In the genomic region with DNA sequence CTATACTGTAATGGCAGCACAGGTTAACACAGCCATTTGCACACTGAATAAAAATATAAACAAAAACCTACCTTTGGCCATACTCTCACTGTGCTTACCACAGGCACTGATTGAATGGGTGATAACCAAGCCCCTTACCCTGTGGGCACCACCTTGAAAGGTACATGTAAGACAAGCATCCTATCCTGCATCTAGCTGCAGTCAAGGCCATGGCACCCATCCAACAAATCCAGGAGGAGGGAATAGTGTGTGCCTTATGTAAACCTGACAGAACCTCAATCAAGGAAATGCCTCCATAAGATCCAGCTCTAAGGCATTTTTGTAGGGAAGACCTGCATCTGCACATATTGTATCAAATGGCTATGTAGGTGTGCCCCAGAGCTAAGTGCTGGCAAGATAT, we compare ENCODE assay signal across 19 mouse cellular contexts.
"Had no signal": no experiment of that assay in that cellular context is flagged by ENCODE, and none has a peak within 500 bp of the region (broad histone marks: within the 10 kb centered on the region; RNA-seq: fewer than 3 reads in every experiment).

No protein-coding gene starts in this region.

- H3K4me3 ChIP-seq: limb, embryonic 13.5 days; liver, embryonic 13.5 days; midbrain, embryonic 12.5 days; midbrain, embryonic 15.5 days; neural tube, embryonic 12.5 days; neural tube, embryonic 15.5 days had no signal

- H3K9me3 ChIP-seq: liver, embryonic 13.5 days; midbrain, embryonic 15.5 days; neural tube, embryonic 15.5 days had no signal

- DNase-seq: kidney, postnatal 14 days; kidney, postnatal 4 days; left cerebral cortex, postnatal 4 days; liver, embryonic 13.5 days; lung, adult 2 months; lung, postnatal 14 days; lung, postnatal 4 days; right cerebral cortex, adult 18-20 months; right cerebral cortex, postnatal 14 days; right cerebral cortex, postnatal 4 days; thymus, adult 2 months; thymus, postnatal 14 days; thymus, postnatal 4 days had no signal

- H3K27me3 ChIP-seq: limb, embryonic 13.5 days; liver, embryonic 13.5 days; midbrain, embryonic 12.5 days; midbrain, embryonic 15.5 days; neural tube, embryonic 12.5 days; neural tube, embryonic 15.5 days had no signal

- H3K27ac ChIP-seq: limb, embryonic 13.5 days; liver, embryonic 13.5 days; midbrain, embryonic 12.5 days; midbrain, embryonic 15.5 days; neural tube, embryonic 12.5 days; neural tube, embryonic 15.5 days; stomach, postnatal 0 days had no signal

- H3K9ac ChIP-seq: limb, embryonic 13.5 days; liver, embryonic 13.5 days; midbrain, embryonic 12.5 days; midbrain, embryonic 15.5 days; neural tube, embryonic 12.5 days; neural tube, embryonic 15.5 days had no signal

- ATAC-seq: midbrain, embryonic 15.5 days had no signal

- H3K4me1 ChIP-seq: limb, embryonic 13.5 days; midbrain, embryonic 12.5 days; midbrain, embryonic 15.5 days; neural tube, embryonic 12.5 days; neural tube, embryonic 15.5 days had no signal

- H3K4me2 ChIP-seq: limb, embryonic 13.5 days; liver, embryonic 13.5 days; midbrain, embryonic 12.5 days; midbrain, embryonic 15.5 days; neural tube, embryonic 12.5 days; neural tube, embryonic 15.5 days had no signal
